Mouse (Mus musculus) frontal cortex, postnatal 25 days (tissue): ENCODE measurements around the gene Palm2.

Experiments
- DNase-seq, 2 experiments: peaks; one replicate each; pipeline ENCODE4 v3.0.0; 2022; ENCODE audit warnings: low spot score in 2 of 2

The Palm2 gene

DNA sequence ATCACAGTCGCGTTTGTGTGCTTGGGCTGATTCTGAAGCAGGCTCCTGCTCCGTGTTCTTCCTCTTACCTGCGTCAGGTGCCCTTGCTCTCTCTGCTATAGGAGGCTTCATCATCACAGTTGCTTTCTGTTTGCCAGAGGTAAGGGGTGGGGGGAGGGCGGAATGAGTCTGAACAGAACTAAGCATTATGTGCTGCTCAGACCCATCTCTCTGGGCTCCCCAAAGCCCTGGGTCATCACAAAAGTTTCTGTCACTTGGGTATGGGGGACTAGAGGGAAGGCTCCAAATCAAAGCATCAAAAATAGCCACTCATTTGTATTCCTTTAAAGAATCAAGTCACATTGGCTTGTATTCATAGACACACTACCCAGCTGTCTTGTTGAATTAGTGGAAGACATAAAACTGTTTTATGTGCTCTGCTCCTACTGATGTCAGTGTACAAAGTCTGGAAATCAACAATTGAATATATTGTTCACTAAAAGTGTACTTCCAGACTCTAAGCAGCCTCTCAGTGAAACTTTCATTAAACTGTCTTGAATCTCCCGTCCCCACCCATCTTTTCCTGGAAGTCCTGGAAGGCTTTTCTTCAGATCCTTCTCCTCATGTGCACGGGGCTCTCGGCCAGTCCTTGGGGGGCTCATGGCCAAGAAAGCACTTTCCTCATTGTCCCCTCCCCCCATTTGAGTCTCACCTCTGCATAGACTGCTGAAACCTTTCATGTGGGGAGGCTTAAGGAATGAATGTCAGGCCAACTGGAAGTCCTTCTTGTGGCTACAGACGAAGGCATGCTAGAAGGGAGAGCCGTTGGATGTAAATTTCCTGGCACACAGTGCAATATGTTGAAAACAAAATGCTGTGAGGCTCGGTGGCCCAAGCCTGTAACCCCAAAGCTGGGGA lies 269.8 kb downstream of the Palm2 start:
- DNase-seq, result no peak

DNA sequence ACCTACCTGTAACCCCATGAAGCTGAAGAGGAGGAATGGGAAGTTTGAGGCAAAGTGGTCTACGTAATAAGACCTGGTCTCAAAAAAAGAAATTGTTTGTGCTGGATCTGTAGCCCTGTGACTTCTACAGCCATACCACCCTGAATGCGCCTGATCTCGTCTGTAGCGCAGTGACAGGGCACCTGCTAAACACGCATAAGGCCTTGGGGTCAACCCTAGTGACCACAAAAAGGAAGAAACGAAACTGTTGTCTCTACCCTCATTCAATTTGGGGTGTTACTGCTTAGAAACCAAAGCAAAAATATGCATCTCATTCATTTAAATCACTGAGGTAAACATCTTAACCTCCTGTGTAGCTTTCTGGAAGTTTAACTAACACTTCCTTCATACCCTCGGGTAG lies 270.5 kb downstream of the Palm2 start:
- no peak for DNase-seq

DNA sequence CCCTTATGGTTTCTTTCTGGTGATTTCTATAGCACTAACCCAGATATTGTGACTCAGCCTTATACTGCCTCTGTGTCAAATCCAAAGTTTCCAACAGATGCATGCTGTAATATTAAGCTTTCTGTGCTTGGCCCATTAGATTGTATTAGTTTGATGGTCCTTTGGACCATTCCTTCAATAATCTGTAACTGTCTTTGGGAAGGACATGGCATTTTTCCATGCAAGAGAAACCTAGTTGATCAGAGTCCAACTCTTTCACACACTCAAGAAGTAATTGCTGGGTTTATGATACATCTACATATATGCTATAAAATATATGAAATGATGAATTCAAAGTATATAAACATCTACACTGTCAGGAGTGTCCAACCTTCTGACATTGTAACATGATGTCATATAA lies 281.8 kb downstream of the Palm2 start:
- DNase-seq, result no peak

DNA sequence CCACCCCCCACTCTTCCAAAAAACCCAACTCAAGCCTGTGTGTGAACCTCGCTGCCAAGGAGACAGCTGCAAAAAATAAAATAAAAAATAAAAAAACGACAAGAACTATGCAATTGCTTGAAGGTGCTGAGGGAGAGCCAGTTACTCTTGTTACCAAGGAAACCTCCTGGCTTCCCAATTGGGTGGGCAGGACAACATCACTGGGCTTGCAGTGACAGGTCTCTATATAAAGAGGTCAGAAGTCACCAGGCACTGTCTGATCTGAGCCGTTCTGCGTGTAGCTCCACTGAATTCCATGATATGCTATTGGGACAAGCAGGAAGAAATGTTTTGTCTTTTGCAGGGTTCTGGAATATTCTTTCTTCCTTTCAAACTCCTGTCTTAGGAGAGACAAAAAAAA lies 282.7 kb downstream of the Palm2 start:
- no peak for DNase-seq

DNA sequence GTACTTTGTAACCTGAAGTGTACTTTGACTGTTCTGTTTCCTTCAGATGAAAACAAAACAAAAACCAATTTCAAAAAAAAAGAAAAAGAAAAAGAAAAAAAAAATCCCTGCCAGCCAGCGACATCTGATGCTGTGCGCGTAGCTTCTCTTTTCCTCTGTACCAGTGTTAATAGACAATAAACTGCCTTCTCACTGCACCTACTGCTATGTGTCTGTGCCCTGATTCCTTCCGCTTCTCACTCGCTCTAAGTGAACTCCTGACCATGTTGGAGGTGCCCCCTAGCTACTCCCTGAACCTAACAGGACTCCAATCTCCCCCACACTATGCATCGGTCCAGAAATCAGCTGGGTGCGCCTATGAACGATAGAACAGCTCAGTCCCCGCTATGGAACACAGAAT lies 283.3 kb downstream of the Palm2 start, which contains the start of gene Akap2:
Gene Akap2, plus strand, starts transcription at position 304 of the 400 bp plus-strand sequence.
- DNase-seq, result no peak

DNA sequence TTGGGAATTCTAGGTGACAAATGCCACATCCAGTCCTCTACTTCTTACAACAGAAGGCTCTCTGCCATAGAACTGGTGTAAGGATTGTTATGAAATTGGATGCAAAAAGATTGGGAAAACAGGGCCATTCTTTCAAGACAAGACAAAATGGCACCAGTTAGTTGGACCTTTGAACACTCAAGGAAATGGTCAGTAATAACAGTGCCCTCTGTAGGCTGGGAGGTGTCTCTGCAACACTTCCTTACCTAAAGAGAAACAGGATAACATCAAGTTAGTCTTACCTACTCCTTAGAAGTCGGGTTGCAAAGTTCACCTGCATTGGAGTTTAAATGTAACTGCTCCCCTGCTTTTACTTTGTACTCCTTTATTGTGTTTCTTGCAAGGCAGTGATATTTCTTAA lies 285.3 kb downstream of the Palm2 start:
- DNase-seq, result no peak

DNA sequence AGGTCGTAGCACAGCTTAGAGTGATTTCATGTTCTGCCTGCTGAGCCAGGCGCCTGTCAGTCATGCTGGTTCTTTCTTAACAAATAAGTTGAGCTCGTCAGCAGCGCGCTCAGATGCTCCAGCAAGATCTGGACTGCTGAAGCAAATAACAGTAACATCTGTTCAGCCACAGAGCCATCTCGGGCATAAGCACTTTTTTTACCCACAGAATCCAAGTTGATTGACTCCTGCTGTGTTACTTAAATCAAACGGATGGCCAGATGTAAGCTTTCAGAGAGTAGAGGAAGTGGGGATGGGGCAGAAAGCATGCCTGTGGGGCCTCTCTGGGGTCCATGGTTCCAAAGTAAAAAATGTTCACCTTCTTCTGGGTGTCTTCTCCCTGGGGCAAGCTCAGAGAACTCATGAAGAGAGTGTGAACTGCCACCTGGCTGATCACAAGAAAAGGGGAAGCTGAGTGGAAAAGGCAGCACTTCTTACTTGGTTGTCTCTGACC lies 286.9 kb downstream of the Palm2 start:
- no peak for DNase-seq

DNA sequence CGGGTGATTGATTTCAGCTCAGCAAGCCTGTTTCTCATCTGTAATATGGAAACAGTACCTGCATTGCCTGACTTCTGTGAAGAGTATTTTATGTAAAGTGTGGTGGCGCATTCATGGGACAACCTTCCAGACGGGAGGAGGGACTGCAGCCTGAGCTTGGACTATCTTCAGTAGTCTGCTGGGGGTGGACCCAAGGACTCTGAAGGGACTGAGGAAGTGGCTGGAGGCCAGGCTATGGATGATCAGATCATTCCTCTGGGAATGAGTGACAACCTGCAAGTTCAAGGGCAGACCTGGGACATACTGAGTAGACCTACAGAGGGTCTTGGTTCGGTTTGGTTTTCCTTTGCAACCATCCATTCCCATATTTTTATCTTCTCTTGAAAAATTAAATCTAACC lies 288.2 kb downstream of the Palm2 start:
- DNase-seq, result no peak

DNA sequence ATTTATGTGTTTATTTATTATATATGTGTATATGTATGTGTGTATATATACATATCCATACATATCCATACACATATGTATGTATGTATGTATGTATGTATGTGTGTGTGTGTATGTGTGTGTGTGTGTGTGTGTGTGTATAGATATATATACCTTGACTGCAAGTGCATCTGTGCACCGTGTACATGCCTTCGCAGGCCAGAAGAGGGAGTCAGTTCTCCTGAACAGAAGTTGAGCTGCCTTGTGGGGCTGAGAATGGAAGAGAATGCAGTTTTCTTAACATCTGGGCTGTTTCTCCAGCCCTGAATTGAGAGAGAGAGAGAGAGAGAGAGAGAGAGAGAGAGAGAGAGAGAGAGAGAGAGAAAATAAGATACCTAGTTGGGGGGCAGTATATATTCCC lies 289.6 kb downstream of the Palm2 start:
- DNase-seq, result no peak

DNA sequence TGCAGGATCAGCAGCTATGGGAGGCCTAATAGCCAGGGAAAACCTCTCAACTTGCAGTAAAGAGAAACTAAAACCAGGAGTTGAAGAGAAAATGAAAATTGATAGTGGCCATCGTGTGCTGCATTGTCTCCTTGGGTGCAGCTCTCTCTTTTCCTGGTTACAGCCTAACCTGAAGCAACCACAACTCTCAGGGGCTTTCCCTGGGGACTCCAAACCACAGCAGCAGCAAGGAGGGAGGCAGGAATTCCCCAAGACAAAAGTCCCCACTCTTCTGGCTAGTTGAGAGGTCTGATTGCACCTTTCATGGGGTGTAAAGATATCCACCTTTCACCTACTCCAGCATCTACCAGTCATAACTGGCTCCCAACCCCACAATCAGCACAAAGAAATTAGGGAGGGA lies 291.5 kb downstream of the Palm2 start:
- no peak for DNase-seq

DNA sequence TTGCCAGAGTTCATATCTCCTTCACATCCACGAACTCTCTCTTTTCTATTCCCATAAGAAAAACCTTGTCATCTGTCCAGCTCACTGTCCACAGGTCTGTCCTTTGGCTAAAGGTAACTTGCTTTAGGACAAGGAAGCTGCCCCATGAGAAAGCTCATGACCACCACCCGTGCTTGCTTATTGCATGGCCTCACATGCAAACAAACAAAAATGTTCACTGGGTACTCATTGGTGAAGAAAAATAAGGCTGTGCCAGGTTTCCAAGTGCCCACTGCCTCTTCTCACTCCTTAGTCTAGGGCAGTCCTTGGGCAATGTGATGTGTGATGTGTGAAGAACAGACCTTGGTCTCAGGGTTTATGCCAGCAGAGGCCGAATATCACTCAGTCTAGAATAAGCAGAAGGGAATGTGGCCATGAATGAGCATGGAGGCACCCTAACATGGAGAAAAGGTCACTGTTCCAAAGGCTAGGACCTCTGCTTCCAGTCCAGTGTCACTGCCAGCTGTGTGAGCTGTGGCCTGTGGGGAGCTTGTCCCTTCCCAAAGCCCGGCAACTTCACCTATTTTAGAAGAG lies 294.6 kb downstream of the Palm2 start:
- DNase-seq, result no peak

DNA sequence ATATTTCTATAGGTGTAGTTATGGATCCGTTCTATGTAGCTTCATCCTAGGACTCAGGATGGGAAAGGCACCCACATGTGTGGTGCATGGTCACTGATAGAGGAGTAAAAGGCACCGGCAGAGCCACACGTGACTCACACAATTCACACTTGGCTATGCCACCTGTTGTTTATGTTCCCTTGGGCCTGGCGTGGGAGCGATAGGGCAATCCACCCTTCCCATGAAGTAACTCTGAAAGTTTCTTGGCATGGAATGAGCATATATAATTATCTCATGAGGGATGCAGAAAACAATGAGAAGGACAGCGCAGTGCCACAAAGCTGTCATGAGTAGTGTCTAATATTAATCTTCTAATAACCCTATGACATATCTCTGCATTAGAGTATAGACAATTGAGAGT lies 296.0 kb downstream of the Palm2 start:
- DNase-seq, result no peak

DNA sequence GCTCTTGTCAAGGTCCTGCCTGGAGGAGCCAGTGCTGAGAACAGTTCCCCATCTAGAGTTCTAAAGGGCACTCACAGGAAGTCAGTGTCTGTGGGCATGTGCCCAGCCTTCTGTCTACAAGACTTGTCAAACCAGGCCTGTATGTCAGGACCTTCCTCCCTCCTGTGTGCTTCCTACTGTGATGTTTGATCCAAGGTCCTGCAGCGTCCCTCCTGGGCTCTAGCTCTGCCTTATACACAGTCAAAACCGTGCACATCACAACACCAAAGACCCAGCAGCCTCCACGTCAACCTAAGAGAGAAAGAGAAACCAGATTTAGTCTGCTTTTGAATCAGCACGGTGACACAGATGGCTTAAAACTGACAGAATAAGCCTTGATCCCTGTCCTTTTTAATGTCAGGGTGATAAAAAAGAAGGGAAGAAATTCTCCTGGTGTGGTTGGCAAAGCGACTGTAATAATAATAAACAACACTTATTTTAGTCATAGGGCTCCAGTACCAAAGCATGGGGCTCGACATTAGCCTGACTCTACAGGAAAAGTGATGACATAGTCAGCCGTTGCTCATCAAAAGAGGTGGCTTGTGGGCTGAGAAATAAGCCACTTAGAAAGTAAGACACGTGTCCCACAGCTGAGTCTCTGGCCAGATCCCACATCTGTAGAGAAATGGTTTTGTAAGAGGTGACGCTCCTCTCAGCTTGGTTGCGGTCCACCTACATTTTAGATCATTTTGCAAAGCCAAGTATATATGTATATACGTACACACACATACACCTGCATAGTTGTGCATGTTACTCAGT lies 297.0 kb downstream of the Palm2 start:
- DNase-seq, result no peak

DNA sequence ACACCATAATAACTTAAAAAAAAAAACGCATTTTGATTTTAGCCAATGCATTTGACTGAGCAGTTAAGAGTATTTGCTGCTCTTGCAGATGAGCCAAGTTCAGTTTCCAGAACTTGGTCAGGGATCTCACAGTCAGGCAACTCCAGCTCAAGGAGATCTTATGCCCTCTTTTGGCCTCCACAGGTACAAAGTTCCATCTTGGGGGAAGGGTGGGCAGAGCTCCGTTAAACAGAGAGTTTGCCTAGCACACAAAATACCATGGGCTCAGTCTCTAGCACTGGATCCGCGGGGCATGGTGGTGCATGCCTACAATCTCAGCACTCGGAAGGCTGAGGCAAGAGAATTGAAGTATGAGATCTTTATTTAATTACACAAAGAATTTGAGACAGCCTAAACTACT lies 298.3 kb downstream of the Palm2 start:
- DNase-seq, result no peak

DNA sequence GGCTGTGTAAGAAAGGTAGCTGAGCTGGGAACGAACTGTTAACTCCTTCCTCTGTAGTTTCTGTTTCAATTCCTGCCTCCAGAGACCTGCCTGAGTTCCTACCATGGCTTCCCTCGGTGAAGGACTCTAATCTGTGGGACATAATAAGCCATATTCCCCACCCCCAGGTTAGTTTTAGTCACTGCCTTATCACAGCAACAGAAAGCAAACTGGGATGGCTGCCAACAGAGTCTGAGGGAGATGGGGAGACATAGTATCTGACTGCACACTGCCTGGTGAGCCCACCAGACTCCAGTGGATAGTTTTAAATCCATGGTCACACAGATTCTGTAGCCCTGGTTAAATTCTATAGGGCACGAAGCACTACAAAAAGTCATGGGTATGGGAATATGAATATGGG lies 299.4 kb downstream of the Palm2 start:
- no peak for DNase-seq

DNA sequence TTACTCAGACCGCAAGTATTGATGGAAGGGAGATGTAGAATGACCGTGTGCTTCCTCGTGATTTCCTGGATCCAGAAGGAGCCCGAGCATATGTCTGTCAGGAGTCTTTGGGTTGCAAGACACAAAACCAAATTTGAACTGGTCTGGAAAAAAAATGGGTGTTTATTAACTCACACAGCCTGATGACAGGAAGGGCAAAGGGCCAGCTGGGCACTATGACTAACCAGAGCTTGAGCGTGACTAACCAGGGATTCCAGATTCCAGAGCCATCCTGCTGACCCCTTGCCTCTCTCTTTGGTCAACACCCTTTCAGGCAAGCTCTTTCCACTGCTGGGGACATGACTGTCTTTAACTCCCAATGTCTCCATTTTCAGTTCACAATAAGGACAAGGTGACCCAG lies 301.4 kb downstream of the Palm2 start:
- DNase-seq, result no peak

DNA sequence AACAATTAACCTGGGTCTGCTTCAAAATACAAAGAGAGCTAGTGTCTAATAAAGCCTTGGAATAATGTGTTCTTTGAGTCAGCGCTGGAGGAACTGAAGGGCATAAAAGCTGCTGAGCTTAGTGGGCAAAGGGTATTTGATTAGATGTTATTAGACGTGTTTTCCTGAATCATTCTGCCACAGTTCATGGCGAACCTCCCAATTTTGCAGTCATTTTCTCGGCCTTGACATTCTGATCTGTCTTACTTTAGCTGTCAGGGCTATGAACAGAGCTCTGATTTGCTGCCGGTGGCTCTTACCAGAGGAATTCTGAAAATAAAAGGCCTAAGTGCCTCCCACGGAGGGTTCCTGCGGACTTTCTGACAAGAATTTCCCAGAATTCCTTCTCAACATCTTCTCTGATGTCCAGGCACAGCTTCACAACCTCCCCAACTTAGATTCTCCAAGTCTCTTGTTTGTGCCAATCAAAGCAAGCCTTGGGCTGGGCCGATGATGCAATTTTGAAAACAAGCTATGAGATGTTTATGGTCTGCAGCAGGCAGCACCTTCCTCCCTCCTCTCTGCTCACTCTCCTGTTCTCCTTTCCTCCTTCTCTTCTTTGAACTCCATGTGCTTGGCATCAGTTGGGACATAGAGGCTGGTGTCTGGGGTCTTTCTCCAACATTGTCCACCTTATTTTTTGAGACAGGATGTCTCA lies 305.0 kb downstream of the Palm2 start:
- no peak for DNase-seq

DNA sequence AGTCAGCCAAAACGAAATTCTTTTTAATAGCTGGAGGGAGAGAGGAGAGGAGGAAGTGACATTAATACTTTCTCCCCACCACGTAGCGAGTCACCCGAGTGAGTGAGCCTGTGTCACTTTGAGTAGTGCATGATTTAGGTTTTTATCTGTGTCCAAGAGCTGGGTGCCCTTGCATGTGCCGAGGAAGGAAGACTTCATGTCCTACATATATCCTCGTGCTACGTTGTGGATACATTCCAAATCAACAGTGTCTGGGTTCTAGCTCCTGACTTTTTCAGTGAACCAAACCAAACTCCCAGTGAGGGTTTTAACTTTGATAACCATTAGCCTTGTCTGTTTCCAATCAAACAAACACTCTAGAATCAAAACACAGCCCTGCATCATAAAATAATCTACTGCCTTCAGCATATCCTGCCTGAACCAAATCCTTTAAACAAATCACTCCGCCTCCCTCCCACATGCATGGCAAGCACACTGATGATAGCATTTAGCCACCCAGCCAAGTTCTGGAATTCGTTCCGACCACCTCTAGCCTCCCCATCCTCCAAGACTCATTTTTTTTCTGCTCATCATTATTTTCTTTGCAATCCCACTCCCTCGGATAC lies 309.4 kb downstream of the Palm2 start:
- DNase-seq, result no peak

DNA sequence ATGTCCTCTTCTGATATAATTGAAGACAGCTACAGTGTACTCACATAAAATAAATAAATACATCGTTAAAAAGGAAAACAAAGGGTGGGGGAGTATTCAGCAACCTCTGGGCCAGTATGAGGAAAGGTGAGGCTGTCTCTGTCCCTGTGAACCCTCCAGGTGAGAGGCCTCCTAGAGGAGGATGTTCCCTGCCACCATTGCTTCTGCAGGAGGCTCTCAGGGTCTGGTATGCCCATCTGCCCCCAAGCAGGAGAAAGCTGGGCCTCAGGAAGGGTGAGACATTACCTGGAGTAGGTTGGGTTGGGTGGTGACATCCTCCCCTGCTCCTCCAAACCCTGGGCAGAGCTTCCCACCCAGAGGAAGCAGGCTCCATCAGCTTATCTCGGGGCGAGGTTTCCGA lies 316.6 kb downstream of the Palm2 start:
- DNase-seq, result no peak

DNA sequence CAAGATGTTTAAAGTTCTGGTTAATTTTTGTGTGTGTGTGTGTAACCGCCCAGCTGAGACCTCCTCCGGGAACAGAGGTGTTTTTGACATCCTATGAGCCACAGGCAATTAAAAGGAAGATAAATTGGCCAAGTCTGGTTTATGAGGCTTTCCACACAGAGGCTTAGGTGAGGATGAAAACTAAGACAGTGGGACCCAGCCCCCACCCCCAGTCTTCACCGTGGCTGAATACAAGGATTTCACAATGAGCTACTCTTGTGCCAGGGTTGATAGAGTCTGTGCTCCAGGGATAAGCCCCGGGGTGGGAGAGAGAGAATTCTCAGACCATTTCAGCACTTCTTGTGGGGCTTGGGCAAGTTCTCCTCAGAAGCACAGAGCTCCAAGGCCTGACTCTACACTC lies 317.0 kb downstream of the Palm2 start:
- no peak for DNase-seq

DNA sequence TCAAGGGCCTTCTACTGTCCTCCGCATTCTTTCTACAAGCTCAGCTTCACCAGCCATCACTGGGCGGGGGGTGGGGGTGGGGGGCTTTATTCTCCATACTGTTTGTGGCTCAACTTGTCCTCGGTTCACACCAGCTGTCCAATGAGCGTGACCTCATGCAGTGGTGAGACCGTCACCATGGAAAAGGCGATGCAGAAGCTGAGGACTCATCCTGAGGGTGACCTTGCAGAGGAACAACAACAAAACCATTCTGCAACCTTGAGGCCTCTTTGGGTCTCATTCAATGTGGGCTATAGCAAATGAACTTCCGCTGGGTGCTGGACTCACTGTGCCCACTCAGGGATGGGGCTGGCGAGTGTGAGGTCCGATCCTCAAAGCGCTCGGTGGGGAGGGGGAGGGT lies 317.5 kb downstream of the Palm2 start:
- no peak for DNase-seq

DNA sequence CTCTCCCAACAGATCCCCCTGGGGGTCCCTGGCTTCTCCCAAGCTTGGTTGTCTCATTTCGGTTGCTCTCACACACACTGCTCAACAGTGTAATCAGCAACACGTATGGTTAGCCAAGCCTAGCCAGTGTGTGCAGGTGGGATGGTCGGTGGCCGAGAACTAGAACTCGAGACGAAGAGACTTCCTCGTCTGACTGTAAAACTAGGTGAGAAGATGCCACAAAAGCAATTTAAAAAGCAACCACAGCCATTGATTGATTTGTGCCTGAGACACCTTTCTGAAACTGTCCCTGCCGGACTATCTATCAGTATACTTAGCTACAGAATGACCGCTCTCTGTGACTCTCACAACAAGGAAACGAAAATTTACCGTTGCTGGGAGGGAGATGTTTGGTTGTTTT lies 321.0 kb downstream of the Palm2 start:
- no peak for DNase-seq
